Mouse (Mus musculus) liver, embryonic 14.5 days (tissue): ENCODE measurements around the gene Rell1.
A peak's percentile ranks its signal among the peaks of the same experiment; 100 is the strongest.

Source experiments
- CTCF ChIP-seq: IDR thresholded peaks from 2 replicates; pipeline ENCODE4 v1.5.1; 2016; ENCODE audit warnings: antibody characterized with exemption, low read depth, control low read depth
- EP300 ChIP-seq: IDR thresholded peaks from 2 replicates; pipeline ENCODE4 v1.6.1; 2016; ENCODE audit warnings: antibody characterized with exemption, low read depth

GRCm38 (mm10) chr5:63968443-63969415 lies at the start of gene Rell1:
- 0 out of 2 replicates have a peak, but pooled peaks have one; percentile 11 for TF ChIP-seq CTCF
- TF ChIP-seq EP300 = no peak
